Mouse (Mus musculus): ENCODE data around the gene Ndufab1. TPM values are rescaled to one million over a fixed set of nuclear protein-coding genes. Genes with fewer than 3 reads are reported as not detected.

The Ndufab1 gene
- 473 TPM for polyA plus RNA-seq (2014; fragmentation: Illumina TruSeq; extraction: RNeasy Lipid Tissue Mini Kit (QIAGEN cat#74804); ENCODE audit: low read depth, low replicate concordance)

GRCm38 (mm10) chr7:122101747-122102244, at the start of gene Ndufab1:
Gene Ndufab1, minus strand, starts transcription at chr7:122101886.

DNA sequence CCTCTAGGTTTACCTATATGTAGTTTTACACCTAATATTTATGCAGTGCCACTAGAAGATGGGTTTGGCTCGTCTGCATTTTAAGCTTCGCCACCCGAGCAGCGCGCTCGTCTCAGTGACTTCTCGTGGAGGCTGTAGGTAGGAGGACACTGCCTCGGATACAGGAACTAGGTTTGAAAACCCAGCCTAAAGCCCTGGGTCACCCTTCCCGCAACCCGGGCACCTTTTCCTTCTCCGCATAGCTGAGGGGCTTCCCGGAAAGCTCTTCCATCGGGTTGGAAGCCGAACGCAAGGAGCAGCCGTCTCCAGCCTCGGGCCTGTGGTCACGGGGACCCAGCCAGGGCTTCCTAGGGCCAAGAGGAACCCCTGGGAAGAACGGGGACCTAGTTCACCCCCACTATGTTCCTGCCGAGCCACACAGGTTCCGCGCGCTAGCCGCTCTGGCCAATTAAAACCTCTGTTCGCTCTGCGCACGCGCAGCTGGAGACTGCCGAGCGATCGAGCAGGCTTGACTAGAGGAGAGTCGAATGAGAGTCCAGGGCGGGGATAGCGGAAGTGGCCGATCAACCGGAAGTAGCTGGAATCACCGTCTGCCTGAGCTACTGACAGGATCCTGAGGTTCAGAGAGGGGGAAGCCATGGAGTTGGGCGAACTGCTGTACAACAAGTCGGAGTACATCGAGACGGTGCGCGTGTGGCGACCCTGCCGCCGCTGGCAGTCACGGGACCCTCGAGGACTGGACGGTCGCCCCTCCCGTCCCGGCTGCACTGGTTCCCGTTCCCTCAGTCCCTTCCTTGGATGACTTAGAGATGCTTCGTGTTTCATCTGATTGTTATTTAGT, 31.0 kb upstream of the Ndufab1 start, which contains the start of the genes Palb2 and Dctn5:
Gene Palb2 (minus strand): TSS at position 489 of the 841 bp plus-strand sequence.
Gene Dctn5 (plus strand): TSS at position 545 of the 841 bp plus-strand sequence.

DNA sequence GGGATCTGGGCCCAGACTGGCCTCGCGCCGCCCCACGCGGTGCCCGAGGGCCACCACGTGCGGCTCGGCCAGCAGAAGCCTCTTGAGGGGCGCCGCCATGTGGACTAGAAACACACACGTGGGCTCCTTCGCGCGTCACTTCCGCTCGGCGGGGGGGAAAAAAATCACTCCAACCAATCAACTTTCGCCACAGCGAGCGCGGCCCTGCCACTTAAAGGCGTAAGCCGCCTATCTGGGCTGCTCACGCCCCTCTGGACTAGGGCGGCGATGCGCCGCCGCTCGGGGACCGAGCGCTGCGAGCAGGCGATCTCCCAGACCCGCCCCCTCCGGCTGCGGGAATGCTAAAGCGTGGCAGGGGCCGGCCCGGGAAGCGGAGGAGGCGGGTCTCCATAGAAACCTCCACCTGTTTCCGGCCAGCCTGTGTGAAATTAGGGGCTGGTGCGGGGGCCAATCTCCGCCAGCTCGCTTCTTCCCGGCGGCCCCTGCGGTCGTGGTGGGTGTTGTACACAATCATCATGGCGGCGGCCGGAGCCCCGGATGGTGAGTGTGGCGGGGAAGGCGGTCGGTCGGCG, 34.7 kb downstream of the Ndufab1 start, which contains the start of the genes Ubfd1 and Ears2:
Gene Ubfd1 (plus strand): TSS at position 231 of the 572 bp plus-strand sequence.
Gene Ears2 (minus strand): TSS at position 319 of the 572 bp plus-strand sequence.

Other genes starting within 250 kb of the Ndufab1 start
- not detected for gene Scnn1b, start 236.8 kb downstream of the Ndufab1 start, polyA plus RNA-seq (2014; fragmentation: Illumina TruSeq; extraction: RNeasy Lipid Tissue Mini Kit (QIAGEN cat#74804); ENCODE audit: low read depth, low replicate concordance)
- 6.8 TPM for gene Cog7, start 120.2 kb downstream of the Ndufab1 start, polyA plus RNA-seq (2014; fragmentation: Illumina TruSeq; extraction: RNeasy Lipid Tissue Mini Kit (QIAGEN cat#74804); ENCODE audit: low read depth, low replicate concordance)
- 4.0 TPM for gene Gga2, start 80.7 kb downstream of the Ndufab1 start, polyA plus RNA-seq (2014; fragmentation: Illumina TruSeq; extraction: RNeasy Lipid Tissue Mini Kit (QIAGEN cat#74804); ENCODE audit: low read depth, low replicate concordance)
- 17.0 TPM for gene Ubfd1, start 34.7 kb downstream of the Ndufab1 start, polyA plus RNA-seq (2014; fragmentation: Illumina TruSeq; extraction: RNeasy Lipid Tissue Mini Kit (QIAGEN cat#74804); ENCODE audit: low read depth, low replicate concordance)
- gene Ears2, start 34.6 kb downstream of the Ndufab1 start, polyA plus RNA-seq (2014; fragmentation: Illumina TruSeq; extraction: RNeasy Lipid Tissue Mini Kit (QIAGEN cat#74804); ENCODE audit: low read depth, low replicate concordance) = 1.5 TPM
- 1.6 TPM for gene Palb2, start 31.1 kb upstream of the Ndufab1 start, polyA plus RNA-seq (2014; fragmentation: Illumina TruSeq; extraction: RNeasy Lipid Tissue Mini Kit (QIAGEN cat#74804); ENCODE audit: low read depth, low replicate concordance)
- gene Dctn5, start 31.2 kb upstream of the Ndufab1 start, polyA plus RNA-seq (2014; fragmentation: Illumina TruSeq; extraction: RNeasy Lipid Tissue Mini Kit (QIAGEN cat#74804); ENCODE audit: low read depth, low replicate concordance) = 37.2 TPM
- not detected for gene Plk1, start 57.6 kb upstream of the Ndufab1 start, polyA plus RNA-seq (2014; fragmentation: Illumina TruSeq; extraction: RNeasy Lipid Tissue Mini Kit (QIAGEN cat#74804); ENCODE audit: low read depth, low replicate concordance)
- gene Ern2, start 84.3 kb upstream of the Ndufab1 start, polyA plus RNA-seq (2014; fragmentation: Illumina TruSeq; extraction: RNeasy Lipid Tissue Mini Kit (QIAGEN cat#74804); ENCODE audit: low read depth, low replicate concordance) = not detected
- gene Chp2, start 117.6 kb upstream of the Ndufab1 start, polyA plus RNA-seq (2014; fragmentation: Illumina TruSeq; extraction: RNeasy Lipid Tissue Mini Kit (QIAGEN cat#74804); ENCODE audit: low read depth, low replicate concordance) = 3.3 TPM
- gene Prkcb, start 186.9 kb upstream of the Ndufab1 start, polyA plus RNA-seq (2014; fragmentation: Illumina TruSeq; extraction: RNeasy Lipid Tissue Mini Kit (QIAGEN cat#74804); ENCODE audit: low read depth, low replicate concordance) = 3.8 TPM